Mouse (Mus musculus): ENCODE data around the gene Sf1. TPM values are rescaled to one million over a fixed set of nuclear protein-coding genes. Genes with fewer than 3 reads are reported as not detected.

The Sf1 gene
- polyA plus RNA-seq, 1 experiment from 2014 or later, result 209 TPM

- Histone ChIP-seq H3K9ac (ENCODE audit: low read length) (no peak overlapping the region), H3K27ac (replicated peaks; ENCODE audit: low read depth, low read length) (no peak overlapping the region), H3K9me3 (ENCODE audit: control insufficient read depth, low read length) (no peaks in the 10 kb centered on the region), H3K4me1 (ENCODE audit: control insufficient read depth, insufficient read depth, low read length) (peaks cover 9% of the 10 kb centered on the region), H3K27me3 (ENCODE audit: control insufficient read depth, insufficient read depth, low read length) (peaks cover 11% of the 10 kb centered on the region), H3K4me2 (ENCODE audit: low read depth, severe bottlenecking) (no peak overlapping the region), H3K4me3 (ENCODE audit: low read depth, low read length) (no peak overlapping the region), H3K36me3 (ENCODE audit: control insufficient read depth, insufficient read depth, low read length) (no peaks in the 10 kb centered on the region)
- ATAC-seq (ENCODE audit: insufficient number of reproducible peaks, low FRiP score, low TSS enrichment, low read depth) (no peak), DNase-seq (ENCODE audit: low spot score) (no peak)
- WGBS, result 88% methylated on average over 16 of the region's 16 CpGs
Measured at GRCm38 (mm10) chr19:6393637-6394036, 30.1 kb downstream of the Sf1 start.

GRCm38 (mm10) chr19:6396237-6396636 lies 32.7 kb downstream of the Sf1 start:
- no peak overlapping the region for H3K4me3 ChIP-seq (ENCODE audit: low read depth, low read length)
- WGBS, result 84% methylated on average over 5 of the region's 5 CpGs
- DNase-seq (ENCODE audit: low spot score), result no peak
- no peaks in the 10 kb centered on the region for H3K36me3 ChIP-seq (ENCODE audit: control insufficient read depth, insufficient read depth, low read length)
- no peak overlapping the region for H3K4me2 ChIP-seq (ENCODE audit: low read depth, severe bottlenecking)
- ATAC-seq (ENCODE audit: insufficient number of reproducible peaks, low FRiP score, low TSS enrichment, low read depth), result no peak
- H3K9ac ChIP-seq (ENCODE audit: low read length), result no peak overlapping the region
- H3K27me3 ChIP-seq (ENCODE audit: control insufficient read depth, insufficient read depth, low read length), result peaks cover 35% of the 10 kb centered on the region
- peaks cover 8% of the 10 kb centered on the region for H3K4me1 ChIP-seq (ENCODE audit: control insufficient read depth, insufficient read depth, low read length)
- no peaks in the 10 kb centered on the region for H3K9me3 ChIP-seq (ENCODE audit: control insufficient read depth, low read length)
- H3K27ac ChIP-seq (replicated peaks; ENCODE audit: low read depth, low read length), result no peak overlapping the region

GRCm38 (mm10) chr19:6397582-6398249 lies 34.2 kb downstream of the Sf1 start:
- DNase-seq (ENCODE audit: low spot score), result no peak
- H3K27ac ChIP-seq (replicated peaks; ENCODE audit: low read depth, low read length), result no peak overlapping the region
- no peaks in the 10 kb centered on the region for H3K36me3 ChIP-seq (ENCODE audit: control insufficient read depth, insufficient read depth, low read length)
- WGBS, result 82% methylated on average over 22 of the region's 22 CpGs
- H3K9ac ChIP-seq (ENCODE audit: low read length), result no peak overlapping the region
- H3K27me3 ChIP-seq (ENCODE audit: control insufficient read depth, insufficient read depth, low read length), result peaks cover 48% of the 10 kb centered on the region
- no peak for ATAC-seq (ENCODE audit: insufficient number of reproducible peaks, low FRiP score, low TSS enrichment, low read depth)
- H3K4me2 ChIP-seq (ENCODE audit: low read depth, severe bottlenecking), result no peak overlapping the region
- no peaks in the 10 kb centered on the region for H3K9me3 ChIP-seq (ENCODE audit: control insufficient read depth, low read length)
- H3K4me1 ChIP-seq (ENCODE audit: control insufficient read depth, insufficient read depth, low read length), result peaks cover 17% of the 10 kb centered on the region
- H3K4me3 ChIP-seq (ENCODE audit: low read depth, low read length), result no peak overlapping the region

GRCm38 (mm10) chr19:6398447-6399284 lies 35.2 kb downstream of the Sf1 start:
- Histone ChIP-seq H3K27me3 (ENCODE audit: control insufficient read depth, insufficient read depth, low read length) (peaks cover 49% of the 10 kb centered on the region), H3K36me3 (ENCODE audit: control insufficient read depth, insufficient read depth, low read length) (no peaks in the 10 kb centered on the region), H3K27ac (replicated peaks; ENCODE audit: low read depth, low read length) (no peak overlapping the region), H3K4me3 (ENCODE audit: low read depth, low read length) (peak overlapping the region; percentile 51), H3K9me3 (ENCODE audit: control insufficient read depth, low read length) (no peaks in the 10 kb centered on the region), H3K9ac (ENCODE audit: low read length) (no peak overlapping the region), H3K4me2 (ENCODE audit: low read depth, severe bottlenecking) (peak overlapping the region; percentile 99), H3K4me1 (ENCODE audit: control insufficient read depth, insufficient read depth, low read length) (peaks cover 17% of the 10 kb centered on the region)
- peak; percentile 63 for DNase-seq (ENCODE audit: low spot score)
- WGBS, result 2% methylated on average over 38 of the region's 39 CpGs
- ATAC-seq (ENCODE audit: insufficient number of reproducible peaks, low FRiP score, low TSS enrichment, low read depth), result 0 out of 2 replicates have a peak, but pooled peaks have one; percentile 29

GRCm38 (mm10) chr19:6399285-6400095 lies 36.0 kb downstream of the Sf1 start, which contains the start of gene Rasgrp2:
Gene Rasgrp2, plus strand, starts transcription at chr19:6399340.
- peaks cover 17% of the 10 kb centered on the region for H3K4me1 ChIP-seq (ENCODE audit: control insufficient read depth, insufficient read depth, low read length)
- peaks cover 49% of the 10 kb centered on the region for H3K27me3 ChIP-seq (ENCODE audit: control insufficient read depth, insufficient read depth, low read length)

GRCm38 (mm10) chr19:6400096-6401086 lies 36.9 kb downstream of the Sf1 start:
- ATAC-seq (ENCODE audit: insufficient number of reproducible peaks, low FRiP score, low TSS enrichment, low read depth) (no peak), DNase-seq (ENCODE audit: low spot score) (no peak)
- Histone ChIP-seq H3K27ac (replicated peaks; ENCODE audit: low read depth, low read length) (no peak overlapping the region), H3K36me3 (ENCODE audit: control insufficient read depth, insufficient read depth, low read length) (no peaks in the 10 kb centered on the region), H3K4me3 (ENCODE audit: low read depth, low read length) (peak overlapping the region; percentile 51), H3K4me2 (ENCODE audit: low read depth, severe bottlenecking) (peak overlapping the region; percentile 99), H3K27me3 (ENCODE audit: control insufficient read depth, insufficient read depth, low read length) (peaks cover 49% of the 10 kb centered on the region), H3K9me3 (ENCODE audit: control insufficient read depth, low read length) (no peaks in the 10 kb centered on the region), H3K4me1 (ENCODE audit: control insufficient read depth, insufficient read depth, low read length) (peaks cover 17% of the 10 kb centered on the region), H3K9ac (ENCODE audit: low read length) (peak overlapping the region; percentile 48; the same call in 1 of the 2 replicates)
- 4% methylated on average over 29 of the region's 29 CpGs for WGBS

More at GRCm38 (mm10) chr19:6399285-6400095, 36.0 kb downstream of the Sf1 start, which contains the start of gene Rasgrp2:
- Histone ChIP-seq H3K27ac (replicated peaks; ENCODE audit: low read depth, low read length) (no peak within 1 kb of the TSS), H3K9me3 (ENCODE audit: control insufficient read depth, low read length) (no peaks in the 10 kb centered on the region), H3K4me2 (ENCODE audit: low read depth, severe bottlenecking) (peak within 1 kb of the TSS; percentile 99), H3K36me3 (ENCODE audit: control insufficient read depth, insufficient read depth, low read length) (no peaks in the 10 kb centered on the region), H3K4me3 (ENCODE audit: low read depth, low read length) (peak within 1 kb of the TSS; percentile 51), H3K9ac (ENCODE audit: low read length) (peak within 1 kb of the TSS; percentile 48)
- ATAC-seq (ENCODE audit: insufficient number of reproducible peaks, low FRiP score, low TSS enrichment, low read depth), result peak; percentile 7; the same call in 1 of the 2 replicates
- DNase-seq (ENCODE audit: low spot score), result peak; percentile 49
- under 1% methylated on average over 75 of the region's 87 CpGs for WGBS

GRCm38 (mm10) chr19:6401131-6401815 lies 37.8 kb downstream of the Sf1 start:
- under 1% methylated on average over 31 of the region's 32 CpGs for WGBS
- no peaks in the 10 kb centered on the region for H3K9me3 ChIP-seq (ENCODE audit: control insufficient read depth, low read length)
- peak overlapping the region; percentile 19; the same call in 1 of the 2 replicates for H3K4me3 ChIP-seq (ENCODE audit: low read depth, low read length)
- no peaks in the 10 kb centered on the region for H3K36me3 ChIP-seq (ENCODE audit: control insufficient read depth, insufficient read depth, low read length)
- peak overlapping the region; percentile 30; the same call in 1 of the 2 replicates for H3K9ac ChIP-seq (ENCODE audit: low read length)
- H3K4me2 ChIP-seq (ENCODE audit: low read depth, severe bottlenecking), result peak overlapping the region; percentile 49
- ATAC-seq (ENCODE audit: insufficient number of reproducible peaks, low FRiP score, low TSS enrichment, low read depth) (peak; percentile 52; the same call in 1 of the 2 replicates), DNase-seq (ENCODE audit: low spot score) (peak; percentile 82)
- peaks cover 17% of the 10 kb centered on the region for H3K4me1 ChIP-seq (ENCODE audit: control insufficient read depth, insufficient read depth, low read length)
- H3K27me3 ChIP-seq (ENCODE audit: control insufficient read depth, insufficient read depth, low read length), result peaks cover 49% of the 10 kb centered on the region
- H3K27ac ChIP-seq (replicated peaks; ENCODE audit: low read depth, low read length), result no peak overlapping the region

Data from limb, embryonic 11.5 days (tissue).